Comparison of ENCODE assay signal across 8 mouse cellular contexts in genomic region chr6:50596301-50597211, GRCm38 (mm10). TPM values are rescaled to one million over a fixed set of nuclear protein-coding genes. Genes with fewer than 3 reads are reported as not detected.
DNase-seq lines count a peak whose midpoint lies in the region; ATAC-seq and TF ChIP-seq lines count a peak whose summit lies in the region.

4921507P07Rik (minus strand) TSS chr6:50596632.

- H3K4me3 ChIP-seq in cerebellum, adult 2 months (replicated peaks; ENCODE audit: insufficient read depth, low read depth, low read length): peak within 1 kb of the TSS; percentile 66
- peak within 1 kb of the TSS; percentile 63 for H3K4me3 ChIP-seq in forebrain, embryonic 16.5 days (replicated peaks; ENCODE audit: low read length)
- H3K4me3 ChIP-seq in neural tube, embryonic 15.5 days (replicated peaks): peak within 1 kb of the TSS; percentile 68

- H3K4me1 ChIP-seq in cerebellum, adult 2 months (ENCODE audit: control insufficient read depth, insufficient read depth, low read length): peaks cover 9% of the 10 kb centered on the region
- peaks cover 9% of the 10 kb centered on the region for H3K4me1 ChIP-seq in forebrain, embryonic 16.5 days (replicated peaks; ENCODE audit: control insufficient read depth, insufficient read depth, low read length)
- peaks cover 21% of the 10 kb centered on the region for H3K4me1 ChIP-seq in neural tube, embryonic 15.5 days

- peak; percentile 9; the same call in 1 of the 2 replicates for TF ChIP-seq POLR2A in cerebellum, adult 2 months (IDR thresholded peaks at IDR 0.05; ENCODE audit: borderline replicate concordance, insufficient read depth, low read length)

- H3K27ac ChIP-seq in cerebellum, adult 2 months (ENCODE audit: insufficient read depth, low read length): 0 out of 2 replicates have a peak within 1 kb of the TSS, but pooled peaks have one; percentile 17
- H3K27ac ChIP-seq in forebrain, embryonic 16.5 days (ENCODE audit: low read length): no peak within 1 kb of the TSS; the same call in 1 of the 2 replicates
- peak within 1 kb of the TSS; percentile 62 for H3K27ac ChIP-seq in neural tube, embryonic 15.5 days (replicated peaks)

- peak; percentile 74 for DNase-seq in MEL-GATA-1-ER (ENCODE audit: extremely low read depth, low read depth)
- DNase-seq in cerebellum, adult 2 months: peak; percentile 96
- DNase-seq in heart, postnatal 36 days: peak; percentile 92 to 96
- peak; percentile 84 to 90 for DNase-seq in layer of hippocampus, adult 18-20 months (ENCODE audit: low spot score in 2 of 2)
- peak; percentile 96 to 98 for DNase-seq in lung, adult 18-20 months
- DNase-seq in testis, postnatal 10 days (ENCODE audit: low spot score): peak; percentile 97

- peak; percentile 72; the same call in 1 of the 2 replicates for TF ChIP-seq CTCF in cerebellum, adult 2 months (IDR thresholded peaks at IDR 0.05; ENCODE audit: borderline replicate concordance, insufficient read depth, low read depth, low read length)

- H3K9me3 ChIP-seq in forebrain, embryonic 16.5 days (ENCODE audit: control insufficient read depth, low read length): no peaks in the 10 kb centered on the region
- no peaks in the 10 kb centered on the region for H3K9me3 ChIP-seq in neural tube, embryonic 15.5 days (replicated peaks)

- ATAC-seq in forebrain, embryonic 16.5 days: peak; percentile 94
- ATAC-seq in neural tube, embryonic 15.5 days (ENCODE audit: low FRiP score): peak; percentile 92

- intact Hi-C loops in heart, postnatal 36 days (cut with DNase I): no loop called here

- H3K4me2 ChIP-seq in forebrain, embryonic 16.5 days (ENCODE audit: low read length): peak within 1 kb of the TSS; percentile 99
- peak within 1 kb of the TSS; percentile 96 for H3K4me2 ChIP-seq in neural tube, embryonic 15.5 days

- H3K9ac ChIP-seq in forebrain, embryonic 16.5 days (replicated peaks; ENCODE audit: low read depth, low read length): peak within 1 kb of the TSS; percentile 67
- H3K9ac ChIP-seq in neural tube, embryonic 15.5 days (replicated peaks): peak within 1 kb of the TSS; percentile 57

- H3K27me3 ChIP-seq in cerebellum, adult 2 months (ENCODE audit: control insufficient read depth, insufficient read depth, low read length): no peaks in the 10 kb centered on the region
- no peaks in the 10 kb centered on the region for H3K27me3 ChIP-seq in forebrain, embryonic 16.5 days (replicated peaks; ENCODE audit: control insufficient read depth, insufficient read depth, low read length)
- H3K27me3 ChIP-seq in neural tube, embryonic 15.5 days (replicated peaks): no peaks in the 10 kb centered on the region

- no peaks in the 10 kb centered on the region for H3K36me3 ChIP-seq in forebrain, embryonic 16.5 days (ENCODE audit: control insufficient read depth, insufficient read depth)
- H3K36me3 ChIP-seq in neural tube, embryonic 15.5 days: no peaks in the 10 kb centered on the region

- under 1% methylated on average over 58 of the region's 62 CpGs for WGBS in cerebellum, adult 2 months
- WGBS in forebrain, embryonic 16.5 days: 1% methylated on average over 56 of the region's 62 CpGs
- WGBS in neural tube, embryonic 15.5 days: under 1% methylated on average over 57 of the region's 62 CpGs

RNA-seq across cellular contexts. Expression of gene 4921507P07Rik, which starts in this region (rescaled TPM):
- polyA plus RNA-seq in cerebellum, adult 2 months (2012; rRNA removed): 2.7 and 3.2 TPM in 2 replicates
- 1.2 and 1.3 TPM in 2 replicates for polyA plus RNA-seq in forebrain, embryonic 16.5 days (2015; fragmentation: Nextera tagmentation; extraction: Ambion mirVana)
- under 1 TPM; 0.27 to 0.36 TPM for total RNA-seq in heart, postnatal 36 days (2021)
- under 1 TPM; 0.25 to 0.48 TPM for total RNA-seq in layer of hippocampus, adult 18-20 months (2021)
- polyA plus RNA-seq in neural tube, embryonic 15.5 days (2015; fragmentation: Nextera tagmentation; extraction: Ambion mirVana): 2.1 and 2.8 TPM in 2 replicates

Comparison
In these comparisons a context has a peak if more than half of its experiments do, and no peak if none do; other contexts are left out.
1. Peak in DNase-seq in heart, postnatal 36 days; RNA of the gene not detected or under 1 TPM.
2. Peak in DNase-seq in layer of hippocampus, adult 18-20 months; RNA of the gene not detected or under 1 TPM.